Mouse (Mus musculus): ENCODE data around the gene Mrgprh.

- TF ChIP-seq POLR2A (IDR thresholded peaks at IDR 0.05; ENCODE audit: insufficient read length, low read depth) (no peak), CEBPB (IDR thresholded peaks at IDR 0.05; ENCODE audit: insufficient read depth, poor library complexity, severe bottlenecking) (no peak), MAX (IDR thresholded peaks at IDR 0.05; ENCODE audit: low read depth) (no peak), MYOG (IDR thresholded peaks at IDR 0.05; ENCODE audit: control insufficient read depth in 1 of 3, insufficient read depth in 1 of 3, insufficient read length in 2 of 3, low read depth in 2 of 3) (no peak), POLR2AphosphoS2 (IDR thresholded peaks at IDR 0.05; ENCODE audit: insufficient read length, low read depth) (no peak), TCF3 (IDR thresholded peaks at IDR 0.05; ENCODE audit: insufficient read length, low read depth) (no peak), USF1 (IDR thresholded peaks at IDR 0.05; ENCODE audit: low read depth) (no peak), TCF12 (IDR thresholded peaks at IDR 0.05; ENCODE audit: insufficient read depth, poor library complexity, severe bottlenecking) (no peak)
Measured at GRCm38 (mm10) chr17:12865407-12865806, 10.4 kb upstream of the Mrgprh start.

Data from myocyte (in vitro differentiated cells).